Mouse (Mus musculus): ENCODE data around the gene Ccdc93.

- no peak for TF ChIP-seq CTCF (IDR thresholded peaks at IDR 0.05; ENCODE audit: low read depth)
- no peak for TF ChIP-seq EP300 (IDR thresholded peaks at IDR 0.05; ENCODE audit: low read depth)
Observed at GRCm38 (mm10) chr1:121390003-121390402, 40.8 kb upstream of the Ccdc93 start.
